Mouse (Mus musculus) E14TG2a.4 (cell line): ENCODE measurements around the gene Mid1.
"Not testable (repeated sequence)": the region's sequence is repeated elsewhere in the genome, so short reads cannot be mapped to it uniquely, and the experiment has no call there.

Experiments
- CTCF ChIP-seq: conservative IDR thresholded peaks from 2 replicates; pipeline ENCODE4 v1.5.1; 2014; ENCODE audit warnings: low read length
- NANOG ChIP-seq: IDR thresholded peaks from 2 replicates; pipeline ENCODE4 v1.6.1; 2014; ENCODE audit warnings: borderline replicate concordance, low read length, mixed read lengths

DNA sequence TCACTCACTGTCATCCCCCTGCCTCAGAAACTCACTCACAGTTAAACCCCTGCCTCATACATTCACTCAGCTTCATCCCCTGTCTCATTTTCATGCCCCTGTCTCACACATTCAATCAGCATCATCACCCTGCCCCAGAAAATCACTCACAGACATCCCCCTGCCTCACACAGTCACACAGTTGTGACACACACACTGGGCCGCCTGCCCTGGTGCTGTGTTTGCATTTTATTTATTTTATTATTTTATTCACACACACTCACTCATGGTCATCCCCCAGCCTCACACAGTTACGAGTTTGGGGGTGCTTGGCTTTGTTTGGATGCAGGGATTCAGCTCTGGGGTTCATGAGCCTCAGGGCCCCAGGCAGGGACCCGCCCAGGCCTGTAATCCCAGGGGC, 323.6 kb downstream of the Mid1 start:
- TF ChIP-seq CTCF, NANOG: not testable (repeated sequence)
